Mouse (Mus musculus): ENCODE results near the gene Med16. TPM values are rescaled to one million over a fixed set of nuclear protein-coding genes. Genes with fewer than 3 reads are reported as not detected.

Med16 gene
- polyA plus RNA-seq (2012; rRNA removed): 34.8 and 58.1 TPM in 2 replicates

GRCm38 (mm10) chr10:79908167-79909091 is at the start of gene Med16:
Gene Med16 (minus strand): TSS chr10:79908923.
- no peaks in the 10 kb centered on the region for H3K27me3 ChIP-seq (ENCODE audit: control insufficient read depth, insufficient read depth, low read length)
- peaks cover 14% of the 10 kb centered on the region for H3K36me3 ChIP-seq (ENCODE audit: control insufficient read depth, insufficient read depth, low read length)
- peak within 1 kb of the TSS; percentile 98 for H3K27ac ChIP-seq (ENCODE audit: insufficient read depth, low read depth, low read length)
- TF ChIP-seq POLR2A (IDR thresholded peaks at IDR 0.05; ENCODE audit: low read depth, low read length) (no peak; the same call in none of the 2 replicates), CTCF (IDR thresholded peaks at IDR 0.05; ENCODE audit: extremely low read depth, insufficient read length, insufficient replicate concordance, low read depth, low read length) (no peak)
- H3K4me1 ChIP-seq (ENCODE audit: control insufficient read depth, insufficient read depth, insufficient read length, low read length): no peaks in the 10 kb centered on the region
- H3K4me3 ChIP-seq (ENCODE audit: low read depth, low read length): peak within 1 kb of the TSS; percentile 98
- WGBS: under 1% methylated on average over 52 of the region's 52 CpGs

- Histone ChIP-seq H3K4me3 (ENCODE audit: low read depth, low read length) (peak overlapping the region; percentile 38), H3K4me1 (ENCODE audit: control insufficient read depth, insufficient read depth, insufficient read length, low read length) (peaks cover 2% of the 10 kb centered on the region), H3K36me3 (ENCODE audit: control insufficient read depth, insufficient read depth, low read length) (peaks cover 5% of the 10 kb centered on the region), H3K27me3 (ENCODE audit: control insufficient read depth, insufficient read depth, low read length) (no peaks in the 10 kb centered on the region), H3K27ac (ENCODE audit: insufficient read depth, low read depth, low read length) (no peak overlapping the region)
- WGBS: 6% methylated on average over 21 of the region's 21 CpGs
- TF ChIP-seq POLR2A (IDR thresholded peaks at IDR 0.05; ENCODE audit: low read depth, low read length): no peak
- peak; percentile 93 for TF ChIP-seq CTCF (IDR thresholded peaks at IDR 0.05; ENCODE audit: extremely low read depth, insufficient read length, insufficient replicate concordance, low read depth, low read length)
Measured at GRCm38 (mm10) chr10:79958140-79958816, 49.6 kb upstream of the Med16 start.

GRCm38 (mm10) chr10:79956643-79957154 is 48.0 kb upstream of the Med16 start:
- WGBS: 65% methylated on average over 4 of the region's 4 CpGs
- TF ChIP-seq POLR2A (IDR thresholded peaks at IDR 0.05; ENCODE audit: low read depth, low read length) (no peak), CTCF (IDR thresholded peaks at IDR 0.05; ENCODE audit: extremely low read depth, insufficient read length, insufficient replicate concordance, low read depth, low read length) (no peak)

GRCm38 (mm10) chr10:79955691-79956090 is 47.0 kb upstream of the Med16 start:
- H3K27me3 ChIP-seq (ENCODE audit: control insufficient read depth, insufficient read depth, low read length): no peaks in the 10 kb centered on the region
- 85% methylated on average over 9 of the region's 9 CpGs for WGBS
- H3K4me1 ChIP-seq (ENCODE audit: control insufficient read depth, insufficient read depth, insufficient read length, low read length): peaks cover 2% of the 10 kb centered on the region
- no peak overlapping the region for H3K27ac ChIP-seq (ENCODE audit: insufficient read depth, low read depth, low read length)
- no peak overlapping the region for H3K4me3 ChIP-seq (ENCODE audit: low read depth, low read length)
- H3K36me3 ChIP-seq (ENCODE audit: control insufficient read depth, insufficient read depth, low read length): peaks cover 3% of the 10 kb centered on the region; the same call in 1 of the 2 replicates
- TF ChIP-seq CTCF (IDR thresholded peaks at IDR 0.05; ENCODE audit: extremely low read depth, insufficient read length, insufficient replicate concordance, low read depth, low read length): no peak
- TF ChIP-seq POLR2A (IDR thresholded peaks at IDR 0.05; ENCODE audit: low read depth, low read length): no peak

More at GRCm38 (mm10) chr10:79956643-79957154, 48.0 kb upstream of the Med16 start:
- no peaks in the 10 kb centered on the region for H3K27me3 ChIP-seq (ENCODE audit: control insufficient read depth, insufficient read depth, low read length)
- H3K27ac ChIP-seq (ENCODE audit: insufficient read depth, low read depth, low read length): no peak overlapping the region
- no peak overlapping the region for H3K4me3 ChIP-seq (ENCODE audit: low read depth, low read length)
- peaks cover 3% of the 10 kb centered on the region for H3K36me3 ChIP-seq (ENCODE audit: control insufficient read depth, insufficient read depth, low read length)
- peaks cover 2% of the 10 kb centered on the region for H3K4me1 ChIP-seq (ENCODE audit: control insufficient read depth, insufficient read depth, insufficient read length, low read length)

- H3K4me3 ChIP-seq (ENCODE audit: low read depth, low read length): no peak overlapping the region
- H3K27ac ChIP-seq (ENCODE audit: insufficient read depth, low read depth, low read length): no peak overlapping the region
- H3K27me3 ChIP-seq (ENCODE audit: control insufficient read depth, insufficient read depth, low read length): no peaks in the 10 kb centered on the region
- peaks cover 2% of the 10 kb centered on the region for H3K4me1 ChIP-seq (ENCODE audit: control insufficient read depth, insufficient read depth, insufficient read length, low read length)
- 75% methylated on average over 6 of the region's 6 CpGs for WGBS
- no peak for TF ChIP-seq POLR2A (IDR thresholded peaks at IDR 0.05; ENCODE audit: low read depth, low read length)
- peak; percentile 64; the same call in 1 of the 2 replicates for TF ChIP-seq CTCF (IDR thresholded peaks at IDR 0.05; ENCODE audit: extremely low read depth, insufficient read length, insufficient replicate concordance, low read depth, low read length)
- H3K36me3 ChIP-seq (ENCODE audit: control insufficient read depth, insufficient read depth, low read length): peaks cover 3% of the 10 kb centered on the region; the same call in 1 of the 2 replicates
Measured at GRCm38 (mm10) chr10:79953946-79954345, 45.2 kb upstream of the Med16 start.

- WGBS: 90% methylated on average over 18 of the region's 18 CpGs
- H3K27ac ChIP-seq (ENCODE audit: insufficient read depth, low read depth, low read length): no peak overlapping the region
- peaks cover 4% of the 10 kb centered on the region; the same call in 1 of the 2 replicates for H3K36me3 ChIP-seq (ENCODE audit: control insufficient read depth, insufficient read depth, low read length)
Measured at GRCm38 (mm10) chr10:79950661-79951060, 41.9 kb upstream of the Med16 start.

More at GRCm38 (mm10) chr10:79950661-79951060, 41.9 kb upstream of the Med16 start:
- Histone ChIP-seq H3K4me1 (ENCODE audit: control insufficient read depth, insufficient read depth, insufficient read length, low read length) (no peaks in the 10 kb centered on the region), H3K4me3 (ENCODE audit: low read depth, low read length) (no peak overlapping the region), H3K27me3 (ENCODE audit: control insufficient read depth, insufficient read depth, low read length) (no peaks in the 10 kb centered on the region)
- TF ChIP-seq POLR2A (IDR thresholded peaks at IDR 0.05; ENCODE audit: low read depth, low read length) (no peak), CTCF (IDR thresholded peaks at IDR 0.05; ENCODE audit: extremely low read depth, insufficient read length, insufficient replicate concordance, low read depth, low read length) (no peak)

All from small intestine, adult 2 months (tissue).